Mouse (Mus musculus) small intestine, adult 10 weeks (tissue): ENCODE data around the gene Gabrr1. TPM values are rescaled to one million over a fixed set of nuclear protein-coding genes. Genes with fewer than 3 reads are reported as not detected.

Experiments
- polyA plus RNA-seq: library from polyadenylated mRNA; stranded (reverse); fragments of 350-450 nt; fragmentation: Illumina TruSeq; extraction: RNeasy Lipid Tissue Mini Kit (QIAGEN cat#74804); gene quantifications from one replicate; pipeline ENCODE4 v1.2.3, GENCODE M21; 2014; ENCODE audit warnings: low replicate concordance

Gabrr1 gene
- not detected for polyA plus RNA-seq

GRCm38 (mm10) chr4:33132221-33132620 lies at the start of gene Gabrr1:
Gabrr1 (plus strand) TSS chr4:33132521.

GRCm38 (mm10) chr4:33189735-33190036 lies 57.4 kb downstream of the Gabrr1 start, which contains the start of gene Pm20d2:
Pm20d2 (minus strand) TSS chr4:33189737.

GRCm38 (mm10) chr4:33208881-33209841 lies 76.8 kb downstream of the Gabrr1 start, which contains the start of gene Srsf12:
Srsf12 (plus strand) TSS chr4:33208991.

Other genes with a start within 250 kb of the Gabrr1 start
- gene Ankrd6, start 181.7 kb upstream of the Gabrr1 start, polyA plus RNA-seq = 1.9 TPM
- gene Rragd, start 149.5 kb upstream of the Gabrr1 start, polyA plus RNA-seq = 125 TPM
- gene Ube2j1, start 101.1 kb upstream of the Gabrr1 start, polyA plus RNA-seq = 95.2 TPM
- 0.30 TPM for gene Gabrr2, start 69.5 kb upstream of the Gabrr1 start, polyA plus RNA-seq
- gene Pm20d2, start 57.2 kb downstream of the Gabrr1 start, polyA plus RNA-seq = 0.48 TPM
- 0.26 TPM for gene Srsf12, start 76.5 kb downstream of the Gabrr1 start, polyA plus RNA-seq
- gene Pnrc1, start 157.6 kb downstream of the Gabrr1 start, polyA plus RNA-seq = 252 TPM
- gene Rngtt, start 177.8 kb downstream of the Gabrr1 start, polyA plus RNA-seq = 38.7 TPM